Mouse (Mus musculus): Measurements from ENCODE around the gene Stil.

The Stil gene

GRCm38 (mm10) chr4:115085522-115086095, 85.7 kb downstream of the Stil start:
- DNase-seq, result peak; percentile 65 to 83

- peak; percentile 48 to 71 for DNase-seq
Measured at GRCm38 (mm10) chr4:115086257-115086656, 86.3 kb downstream of the Stil start.

GRCm38 (mm10) chr4:115086763-115087415, 86.9 kb downstream of the Stil start:
- DNase-seq, result peak; percentile 51 to 77

- DNase-seq, result peak; percentile 85 to 92
Measured at GRCm38 (mm10) chr4:115088611-115089338, 88.8 kb downstream of the Stil start, which contains the start of gene Pdzk1ip1. Gene Pdzk1ip1 (plus strand): TSS chr4:115088708.

- DNase-seq, result peak; percentile 87 to 90
Measured at GRCm38 (mm10) chr4:115090592-115090991, 90.6 kb downstream of the Stil start.

GRCm38 (mm10) chr4:115091806-115092205, 91.8 kb downstream of the Stil start:
- DNase-seq, result peak; percentile 35 to 37
